Mouse (Mus musculus): ENCODE measurements around the gene Gramd4. TPM values are rescaled to one million over a fixed set of nuclear protein-coding genes. Genes with fewer than 3 reads are reported as not detected.
A peak's percentile ranks its signal among the peaks of the same experiment; 100 is the strongest.

The Gramd4 gene
- polyA plus RNA-seq, 1 experiment: 36.2 TPM

GRCm38 (mm10) chr15:86183484-86183883 is 126.0 kb downstream of the Gramd4 start:
- Histone ChIP-seq H3K36me3 (ENCODE audit: control insufficient read depth, insufficient read depth) (no peaks in the 10 kb centered on the region), H3K4me3 (ENCODE audit: insufficient read depth, poor library complexity, severe bottlenecking) (no peak overlapping the region)
- TF ChIP-seq FOSL1 (IDR thresholded peaks at IDR 0.05; ENCODE audit: insufficient read depth, low read length, poor library complexity, severe bottlenecking): no peak
- TF ChIP-seq MYOG (IDR thresholded peaks at IDR 0.05; ENCODE audit: control insufficient read depth, extremely low read depth, insufficient read length): no peak
- no peak for TF ChIP-seq CTCF (IDR thresholded peaks at IDR 0.05; ENCODE audit: control insufficient read depth, insufficient read depth, insufficient read length)
- TF ChIP-seq MYOD1 (IDR thresholded peaks at IDR 0.05; ENCODE audit: control insufficient read depth, insufficient read length, low read depth): no peak
- no peak for TF ChIP-seq CEBPB (IDR thresholded peaks at IDR 0.05; ENCODE audit: low read depth)
- TF ChIP-seq USF1 (IDR thresholded peaks at IDR 0.05; ENCODE audit: low read depth): no peak
- no peak for TF ChIP-seq MAX (IDR thresholded peaks at IDR 0.05)

GRCm38 (mm10) chr15:86184071-86184470 is 126.6 kb downstream of the Gramd4 start:
- Histone ChIP-seq H3ac (ENCODE audit: control insufficient read depth, insufficient read length, low read depth) (no peak overlapping the region), H3K36me3 (ENCODE audit: control insufficient read depth, insufficient read depth) (no peaks in the 10 kb centered on the region), H3K79me3 (ENCODE audit: low read depth) (peaks cover 1% of the 10 kb centered on the region), H3K4me3 (ENCODE audit: insufficient read depth, poor library complexity, severe bottlenecking) (no peak overlapping the region), H3K79me2 (ENCODE audit: control insufficient read depth, insufficient read depth) (peaks cover 20% of the 10 kb centered on the region), H3K27me3 (ENCODE audit: control insufficient read depth, insufficient read depth, insufficient read length) (no peaks in the 10 kb centered on the region)
- TF ChIP-seq FOSL1 (IDR thresholded peaks at IDR 0.05; ENCODE audit: insufficient read depth, low read length, poor library complexity, severe bottlenecking) (no peak), MYOG (IDR thresholded peaks at IDR 0.05; ENCODE audit: control insufficient read depth, extremely low read depth, insufficient read length) (no peak), USF1 (IDR thresholded peaks at IDR 0.05; ENCODE audit: low read depth) (no peak), MYOD1 (IDR thresholded peaks at IDR 0.05; ENCODE audit: control insufficient read depth, insufficient read length, low read depth) (no peak), MAX (IDR thresholded peaks at IDR 0.05) (no peak), CTCF (IDR thresholded peaks at IDR 0.05; ENCODE audit: control insufficient read depth, insufficient read depth, insufficient read length) (no peak), CEBPB (IDR thresholded peaks at IDR 0.05; ENCODE audit: low read depth) (no peak)

More at GRCm38 (mm10) chr15:86183484-86183883, 126.0 kb downstream of the Gramd4 start:
- peaks cover 20% of the 10 kb centered on the region for H3K79me2 ChIP-seq (ENCODE audit: control insufficient read depth, insufficient read depth)
- no peaks in the 10 kb centered on the region for H3K27me3 ChIP-seq (ENCODE audit: control insufficient read depth, insufficient read depth, insufficient read length)
- no peak overlapping the region for H3ac ChIP-seq (ENCODE audit: control insufficient read depth, insufficient read length, low read depth)
- peaks cover 1% of the 10 kb centered on the region for H3K79me3 ChIP-seq (ENCODE audit: low read depth)

- Histone ChIP-seq H3K79me3 (ENCODE audit: low read depth) (peaks cover 1% of the 10 kb centered on the region), H3K36me3 (ENCODE audit: control insufficient read depth, insufficient read depth) (no peaks in the 10 kb centered on the region), H3K79me2 (ENCODE audit: control insufficient read depth, insufficient read depth) (peaks cover 20% of the 10 kb centered on the region), H3K4me3 (ENCODE audit: insufficient read depth, poor library complexity, severe bottlenecking) (peak overlapping the region; percentile 70), H3ac (ENCODE audit: control insufficient read depth, insufficient read length, low read depth) (peak overlapping the region; percentile 89), H3K27me3 (ENCODE audit: control insufficient read depth, insufficient read depth, insufficient read length) (no peaks in the 10 kb centered on the region)
- TF ChIP-seq MAX (IDR thresholded peaks at IDR 0.05) (no peak), CTCF (IDR thresholded peaks at IDR 0.05; ENCODE audit: control insufficient read depth, insufficient read depth, insufficient read length) (no peak)
Observed at GRCm38 (mm10) chr15:86184851-86185688, 127.6 kb downstream of the Gramd4 start.

GRCm38 (mm10) chr15:86185689-86186569 is 128.4 kb downstream of the Gramd4 start, which contains the start of gene Cerk:
Gene Cerk (minus strand): TSS chr15:86186141.
- Histone ChIP-seq H3K79me3 (ENCODE audit: low read depth) (peaks cover 1% of the 10 kb centered on the region), H3K79me2 (ENCODE audit: control insufficient read depth, insufficient read depth) (peaks cover 20% of the 10 kb centered on the region), H3K4me3 (ENCODE audit: insufficient read depth, poor library complexity, severe bottlenecking) (peak within 1 kb of the TSS; percentile 70), H3ac (ENCODE audit: control insufficient read depth, insufficient read length, low read depth) (peak within 1 kb of the TSS; percentile 89), H3K27me3 (ENCODE audit: control insufficient read depth, insufficient read depth, insufficient read length) (no peaks in the 10 kb centered on the region), H3K36me3 (ENCODE audit: control insufficient read depth, insufficient read depth) (no peaks in the 10 kb centered on the region)
- TF ChIP-seq CTCF (IDR thresholded peaks at IDR 0.05; ENCODE audit: control insufficient read depth, insufficient read depth, insufficient read length) (peak; percentile 17), USF1 (IDR thresholded peaks at IDR 0.05; ENCODE audit: low read depth) (no peak)

- peaks cover 1% of the 10 kb centered on the region for H3K79me3 ChIP-seq (ENCODE audit: low read depth)
- no peaks in the 10 kb centered on the region for H3K36me3 ChIP-seq (ENCODE audit: control insufficient read depth, insufficient read depth)
- H3ac ChIP-seq (ENCODE audit: control insufficient read depth, insufficient read length, low read depth): no peak overlapping the region
- peaks cover 20% of the 10 kb centered on the region for H3K79me2 ChIP-seq (ENCODE audit: control insufficient read depth, insufficient read depth)
- no peak for TF ChIP-seq MAX (IDR thresholded peaks at IDR 0.05)
- TF ChIP-seq USF1 (IDR thresholded peaks at IDR 0.05; ENCODE audit: low read depth): no peak
- TF ChIP-seq MYOD1 (IDR thresholded peaks at IDR 0.05; ENCODE audit: control insufficient read depth, insufficient read length, low read depth): no peak
- no peak for TF ChIP-seq MYOG (IDR thresholded peaks at IDR 0.05; ENCODE audit: control insufficient read depth, extremely low read depth, insufficient read length)
- no peak for TF ChIP-seq FOSL1 (IDR thresholded peaks at IDR 0.05; ENCODE audit: insufficient read depth, low read length, poor library complexity, severe bottlenecking)
- TF ChIP-seq CTCF (IDR thresholded peaks at IDR 0.05; ENCODE audit: control insufficient read depth, insufficient read depth, insufficient read length): no peak
- no peak for TF ChIP-seq CEBPB (IDR thresholded peaks at IDR 0.05; ENCODE audit: low read depth)
- H3K4me3 ChIP-seq (ENCODE audit: insufficient read depth, poor library complexity, severe bottlenecking): no peak overlapping the region
- H3K27me3 ChIP-seq (ENCODE audit: control insufficient read depth, insufficient read depth, insufficient read length): no peaks in the 10 kb centered on the region
Observed at GRCm38 (mm10) chr15:86186686-86187085, 129.2 kb downstream of the Gramd4 start.

Other genes starting within 250 kb of the Gramd4 start
- 17.0 TPM for gene Cdpf1, start 246.0 kb upstream of the Gramd4 start, polyA plus RNA-seq (2012; fragmentation: generic; extraction: Trizol)
- gene Pkdrej, start 236.0 kb upstream of the Gramd4 start, polyA plus RNA-seq (2012; fragmentation: generic; extraction: Trizol): not detected
- gene Ttc38, start 225.4 kb upstream of the Gramd4 start, polyA plus RNA-seq (2012; fragmentation: generic; extraction: Trizol): 0.07 TPM
- gene Gtse1, start 197.9 kb upstream of the Gramd4 start, polyA plus RNA-seq (2012; fragmentation: generic; extraction: Trizol): 60.7 TPM
- 10.4 TPM for gene Trmu, start 178.4 kb upstream of the Gramd4 start, polyA plus RNA-seq (2012; fragmentation: generic; extraction: Trizol)
- gene Celsr1, start 23.9 kb upstream of the Gramd4 start, polyA plus RNA-seq (2012; fragmentation: generic; extraction: Trizol): 0.16 TPM
- 18.1 TPM for gene Cerk, start 128.4 kb downstream of the Gramd4 start, polyA plus RNA-seq (2012; fragmentation: generic; extraction: Trizol)
- 19.7 TPM for gene Tbc1d22a, start 156.8 kb downstream of the Gramd4 start, polyA plus RNA-seq (2012; fragmentation: generic; extraction: Trizol)